Mouse (Mus musculus) megakaryocyte-erythroid progenitor cell, adult 5-6 weeks (primary cell): ENCODE measurements around the gene Ikbip. TPM values are rescaled to one million over a fixed set of nuclear protein-coding genes. Genes with fewer than 3 reads are reported as not detected.
A peak's percentile ranks its signal among the peaks of the same experiment; 100 is the strongest.

Source experiments
- ATAC-seq: replicated peaks from 2 replicates; pipeline ENCODE4 v1.8.0; 2016; ENCODE audit warnings: mild to moderate bottlenecking, inconsistent platforms; ENCODE audit not compliant: severe bottlenecking, poor library complexity, low FRiP score, low TSS enrichment
- total RNA-seq, 2 experiments: library from RNA; stranded (forward) in 1 of 2; stranded (reverse) in 1 of 2; fragments of 200-1000, 215-1000 nt in 1 of 2; fragments of >200 nt in 1 of 2; fragmentation: Nextera tagmentation in 1 of 2; gene quantifications; 2 replicates each; pipeline ENCODE4 v1.2.3; 2014 to 2017

Ikbip gene
- total RNA-seq (2014; fragmentation: Nextera tagmentation): 11.6 and 16.3 TPM in 2 replicates
- total RNA-seq (2017): 17.2 and 38.2 TPM in 2 replicates

- peak; percentile 87 for ATAC-seq
Observed at GRCm38 (mm10) chr10:91082550-91083392, at the start of gene Ikbip, which contains the start of gene Apaf1. Gene Ikbip, plus strand, starts transcription at chr10:91082940. Gene Apaf1, minus strand, starts transcription at chr10:91082770.

GRCm38 (mm10) chr10:91033942-91034341, 48.8 kb upstream of the Ikbip start:
- ATAC-seq: peak; percentile 87

GRCm38 (mm10) chr10:91049696-91050095, 33.0 kb upstream of the Ikbip start:
- ATAC-seq: no peak

- ATAC-seq: no peak
Observed at GRCm38 (mm10) chr10:91051156-91051555, 31.6 kb upstream of the Ikbip start.

GRCm38 (mm10) chr10:91052734-91053133, 30.0 kb upstream of the Ikbip start:
- ATAC-seq: no peak

- ATAC-seq: peak; percentile 91
Observed at GRCm38 (mm10) chr10:91060742-91061141, 22.0 kb upstream of the Ikbip start.

GRCm38 (mm10) chr10:91062355-91062754, 20.4 kb upstream of the Ikbip start:
- ATAC-seq: no peak

- ATAC-seq: peak; percentile 70
Observed at GRCm38 (mm10) chr10:91071768-91072167, 11.0 kb upstream of the Ikbip start.

GRCm38 (mm10) chr10:91073345-91073744, 9.4 kb upstream of the Ikbip start:
- ATAC-seq: no peak

GRCm38 (mm10) chr10:91076667-91077066, 6.1 kb upstream of the Ikbip start:
- ATAC-seq: no peak

- ATAC-seq: no peak
Observed at GRCm38 (mm10) chr10:91080540-91080939, 2.2 kb upstream of the Ikbip start.

GRCm38 (mm10) chr10:91081959-91082507, 707 bp upstream of the Ikbip start:
- peak; percentile 27 for ATAC-seq

GRCm38 (mm10) chr10:91083393-91083927, 720 bp downstream of the Ikbip start:
- peak; percentile 27; the same call in 1 of the 2 replicates for ATAC-seq

- no peak for ATAC-seq
Observed at GRCm38 (mm10) chr10:91092812-91093211, 10.1 kb downstream of the Ikbip start.

- no peak for ATAC-seq
Observed at GRCm38 (mm10) chr10:91094251-91095104, 11.7 kb downstream of the Ikbip start.

- no peak for ATAC-seq
Observed at GRCm38 (mm10) chr10:91098056-91098455, 15.3 kb downstream of the Ikbip start.

- no peak for ATAC-seq
Observed at GRCm38 (mm10) chr10:91100101-91100500, 17.4 kb downstream of the Ikbip start.

GRCm38 (mm10) chr10:91101936-91102335, 19.2 kb downstream of the Ikbip start:
- no peak for ATAC-seq

GRCm38 (mm10) chr10:91102799-91103590, 20.3 kb downstream of the Ikbip start:
- no peak for ATAC-seq
